Mouse (Mus musculus) embryonic facial prominence, embryonic 11.5 days (tissue): Measurements from ENCODE around the gene Gm11733. TPM values are rescaled to one million over a fixed set of nuclear protein-coding genes. Genes with fewer than 3 reads are reported as not detected.

ENCODE experiments used
- ATAC-seq: fragments of 200-750 bp; cut with Nextera tagmentation; replicated peaks from 2 replicates; pipeline ENCODE4 v1.8.0; 2017; ENCODE audit warnings: low read depth; ENCODE audit not compliant: insufficient number of reproducible peaks, low FRiP score, low TSS enrichment
- DNase-seq: peaks from one replicate; pipeline ENCODE4 v3.0.0-alpha.2; 2015; ENCODE audit warnings: low spot score
- H3K27ac ChIP-seq: fragments of 300-500 bp; sonication (generic); replicated peaks from 2 replicates; pipeline ENCODE4 v1.5.1; 2014; ENCODE audit warnings: mild to moderate bottlenecking, low read depth, low read length, control low read depth
- H3K27me3 ChIP-seq: fragments of 300-500 bp; sonication (generic); 2 replicates; pipeline ENCODE4 v1.6.1; 2014; ENCODE audit warnings: mild to moderate bottlenecking, low read length, moderate library complexity, mixed read lengths; ENCODE audit not compliant: control insufficient read depth, insufficient read depth
- H3K36me3 ChIP-seq: fragments of 300-500 bp; sonication (generic); replicated peaks from 2 replicates; pipeline ENCODE4 v1.6.1; 2014; ENCODE audit warnings: low read depth, mild to moderate bottlenecking, low read length, moderate library complexity, mixed read lengths; ENCODE audit not compliant: control insufficient read depth, insufficient read depth
- H3K4me1 ChIP-seq: fragments of 300-500 bp; sonication (generic); 2 replicates; pipeline ENCODE4 v1.6.1; 2014; ENCODE audit warnings: low read length, mixed read lengths; ENCODE audit not compliant: control insufficient read depth, insufficient read depth
- H3K4me2 ChIP-seq: fragments of 300-500 bp; sonication (generic); 2 replicates; pipeline ENCODE4 v1.6.1; 2014; ENCODE audit warnings: low read depth, mild to moderate bottlenecking, control low read depth, low read length, moderate library complexity
- H3K4me3 ChIP-seq: fragments of 300-500 bp; sonication (generic); 2 replicates; pipeline ENCODE4 v1.5.1; 2014; ENCODE audit warnings: low read depth, low read length, control low read depth
- H3K9ac ChIP-seq: fragments of 300-500 bp; sonication (generic); replicated peaks from 2 replicates; pipeline ENCODE4 v1.6.1; 2014; ENCODE audit warnings: mild to moderate bottlenecking, control low read depth, low read length
- H3K9me3 ChIP-seq: fragments of 300-500 bp; sonication (generic); replicated peaks from 2 replicates; pipeline ENCODE4 v1.6.1; 2016; ENCODE audit warnings: mild to moderate bottlenecking, low read length, inconsistent platforms, mixed read lengths; ENCODE audit not compliant: control insufficient read depth
- WGBS: fragments of 180-500 bp; shearing (Covaris S2); extraction: QIAGEN DNeasy Blood & Tissue Kit; methylation state at CpG from one replicate; pipeline ENCODE4 v1.1.7; 2014; 5-methylcytosine and 5-hydroxymethylcytosine counted together
- polyA plus RNA-seq: library from polyadenylated mRNA; unstranded; fragments of >200 nt; fragmentation: Nextera tagmentation; extraction: Ambion mirVana; gene quantifications from 2 replicates; pipeline ENCODE4 v1.2.1, GENCODE M21; 2014

The Gm11733 gene
- polyA plus RNA-seq, 1 experiment from 2014 or later, result 0.17 TPM

- no peaks in the 10 kb centered on the region for H3K36me3 ChIP-seq
- peaks cover 8% of the 10 kb centered on the region for H3K4me1 ChIP-seq
- H3K9me3 ChIP-seq, result no peaks in the 10 kb centered on the region
- H3K9ac ChIP-seq, result no peak overlapping the region
- H3K27ac ChIP-seq, result no peak overlapping the region
- 30% methylated on average over 18 of the region's 18 CpGs for WGBS
- no peak for DNase-seq
- H3K4me2 ChIP-seq, result no peak overlapping the region; the same call in 1 of the 2 replicates
- no peaks in the 10 kb centered on the region for H3K27me3 ChIP-seq
- no peak for ATAC-seq
- no peak overlapping the region for H3K4me3 ChIP-seq
Measured at GRCm38 (mm10) chr11:117525606-117526349, 41.6 kb downstream of the Gm11733 start.

- no peak overlapping the region for H3K27ac ChIP-seq
- no peaks in the 10 kb centered on the region for H3K4me1 ChIP-seq
- no peak overlapping the region for H3K4me2 ChIP-seq
- no peak overlapping the region for H3K4me3 ChIP-seq
- H3K9me3 ChIP-seq, result no peaks in the 10 kb centered on the region
- no peaks in the 10 kb centered on the region for H3K27me3 ChIP-seq
- no peak overlapping the region for H3K9ac ChIP-seq
- no peaks in the 10 kb centered on the region for H3K36me3 ChIP-seq
- DNase-seq (no peak), ATAC-seq (no peak)
- 39% methylated on average over 10 of the region's 10 CpGs for WGBS
Measured at GRCm38 (mm10) chr11:117532374-117532773, 48.2 kb downstream of the Gm11733 start.

- no peak overlapping the region for H3K9ac ChIP-seq
Measured at GRCm38 (mm10) chr11:117534912-117535311, 50.7 kb downstream of the Gm11733 start.

GRCm38 (mm10) chr11:117535491-117536304 is 51.5 kb downstream of the Gm11733 start:
- Histone ChIP-seq H3K4me1 (no peaks in the 10 kb centered on the region), H3K9me3 (no peaks in the 10 kb centered on the region), H3K4me3 (no peak overlapping the region), H3K4me2 (no peak overlapping the region), H3K27me3 (no peaks in the 10 kb centered on the region), H3K36me3 (no peaks in the 10 kb centered on the region), H3K27ac (no peak overlapping the region), H3K9ac (no peak overlapping the region)
- WGBS, result 70% methylated on average over 9 of the region's 9 CpGs
- ATAC-seq (no peak), DNase-seq (no peak)

More at GRCm38 (mm10) chr11:117534912-117535311, 50.7 kb downstream of the Gm11733 start:
- Histone ChIP-seq H3K27ac (no peak overlapping the region), H3K4me3 (no peak overlapping the region), H3K4me1 (no peaks in the 10 kb centered on the region), H3K9me3 (no peaks in the 10 kb centered on the region), H3K4me2 (no peak overlapping the region), H3K27me3 (no peaks in the 10 kb centered on the region), H3K36me3 (no peaks in the 10 kb centered on the region)
- 81% methylated on average over 10 of the region's 10 CpGs for WGBS
- ATAC-seq (no peak), DNase-seq (no peak)

- 54% methylated on average over 3 of the region's 3 CpGs for whole genome bisulfite sequencing
- ATAC-seq (no peak), DNase-seq (no peak)
- Histone ChIP-seq H3K4me2 (no peak overlapping the region), H3K9me3 (no peaks in the 10 kb centered on the region), H3K4me1 (peaks cover 7% of the 10 kb centered on the region), H3K27ac (no peak overlapping the region), H3K4me3 (no peak overlapping the region), H3K36me3 (no peaks in the 10 kb centered on the region), H3K9ac (no peak overlapping the region), H3K27me3 (no peaks in the 10 kb centered on the region)
Measured at GRCm38 (mm10) chr11:117536586-117536985, 52.4 kb downstream of the Gm11733 start.

Other genes starting within 250 kb of the Gm11733 start
- 15.4 and 16.7 TPM in 2 replicates for gene Tnrc6c, start 169.9 kb downstream of the Gm11733 start, polyA plus RNA-seq